Mouse (Mus musculus) embryonic facial prominence, embryonic 11.5 days (tissue): ENCODE data around the gene Galnt16. TPM values are rescaled to one million over a fixed set of nuclear protein-coding genes. Genes with fewer than 3 reads are reported as not detected.

Experiments used
- ATAC-seq: fragments of 200-750 bp; cut with Nextera tagmentation; replicated peaks from 2 replicates; pipeline ENCODE4 v1.8.0; 2017; ENCODE audit warnings: low read depth; ENCODE audit not compliant: insufficient number of reproducible peaks, low FRiP score, low TSS enrichment
- DNase-seq: peaks from one replicate; pipeline ENCODE4 v3.0.0-alpha.2; 2015; ENCODE audit warnings: low spot score
- H3K27ac ChIP-seq: fragments of 300-500 bp; sonication (generic); replicated peaks from 2 replicates; pipeline ENCODE4 v1.5.1; 2014; ENCODE audit warnings: mild to moderate bottlenecking, low read depth, low read length, control low read depth
- H3K27me3 ChIP-seq: fragments of 300-500 bp; sonication (generic); 2 replicates; pipeline ENCODE4 v1.6.1; 2014; ENCODE audit warnings: mild to moderate bottlenecking, low read length, moderate library complexity, mixed read lengths; ENCODE audit not compliant: control insufficient read depth, insufficient read depth
- H3K36me3 ChIP-seq: fragments of 300-500 bp; sonication (generic); replicated peaks from 2 replicates; pipeline ENCODE4 v1.6.1; 2014; ENCODE audit warnings: low read depth, mild to moderate bottlenecking, low read length, moderate library complexity, mixed read lengths; ENCODE audit not compliant: control insufficient read depth, insufficient read depth
- H3K4me1 ChIP-seq: fragments of 300-500 bp; sonication (generic); 2 replicates; pipeline ENCODE4 v1.6.1; 2014; ENCODE audit warnings: low read length, mixed read lengths; ENCODE audit not compliant: control insufficient read depth, insufficient read depth
- H3K4me2 ChIP-seq: fragments of 300-500 bp; sonication (generic); 2 replicates; pipeline ENCODE4 v1.6.1; 2014; ENCODE audit warnings: low read depth, mild to moderate bottlenecking, control low read depth, low read length, moderate library complexity
- H3K4me3 ChIP-seq: fragments of 300-500 bp; sonication (generic); 2 replicates; pipeline ENCODE4 v1.5.1; 2014; ENCODE audit warnings: low read depth, low read length, control low read depth
- H3K9ac ChIP-seq: fragments of 300-500 bp; sonication (generic); replicated peaks from 2 replicates; pipeline ENCODE4 v1.6.1; 2014; ENCODE audit warnings: mild to moderate bottlenecking, control low read depth, low read length
- H3K9me3 ChIP-seq: fragments of 300-500 bp; sonication (generic); replicated peaks from 2 replicates; pipeline ENCODE4 v1.6.1; 2016; ENCODE audit warnings: mild to moderate bottlenecking, low read length, inconsistent platforms, mixed read lengths; ENCODE audit not compliant: control insufficient read depth
- WGBS: fragments of 180-500 bp; shearing (Covaris S2); extraction: QIAGEN DNeasy Blood & Tissue Kit; methylation state at CpG from one replicate; pipeline ENCODE4 v1.1.7; 2014; 5-methylcytosine and 5-hydroxymethylcytosine counted together
- polyA plus RNA-seq: library from polyadenylated mRNA; unstranded; fragments of >200 nt; fragmentation: Nextera tagmentation; extraction: Ambion mirVana; gene quantifications from 2 replicates; pipeline ENCODE4 v1.2.1, GENCODE M21; 2014

Gene Galnt16
- polyA plus RNA-seq, 1 experiment from 2014 or later, result 6.9 TPM

DNA sequence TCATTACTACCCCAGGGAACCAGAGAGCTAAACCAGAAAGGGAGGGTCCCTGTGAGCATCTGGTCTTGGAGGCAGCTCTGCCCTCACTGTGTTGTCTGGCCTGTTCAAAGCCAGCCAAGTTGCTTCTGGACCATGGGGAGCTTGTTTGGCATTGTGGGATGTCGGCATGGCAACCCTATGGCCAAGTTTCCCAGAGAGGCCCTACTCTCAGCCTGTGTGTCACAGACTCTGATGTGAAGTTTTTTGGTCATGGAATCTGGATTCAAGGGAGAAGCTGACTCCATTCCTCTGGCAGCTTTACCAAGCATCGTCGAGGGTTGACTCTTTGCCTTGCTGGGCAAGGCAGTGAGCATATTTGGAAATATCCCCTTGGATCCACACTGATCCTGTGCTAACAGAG lies 3.9 kb downstream of the Galnt16 start:
- Histone ChIP-seq H3K4me1 (no peaks in the 10 kb centered on the region), H3K4me3 (no peak overlapping the region), H3K27me3 (peaks cover 17% of the 10 kb centered on the region), H3K9me3 (no peaks in the 10 kb centered on the region), H3K4me2 (no peak overlapping the region), H3K27ac (no peak overlapping the region), H3K36me3 (no peaks in the 10 kb centered on the region), H3K9ac (no peak overlapping the region)
- no peak for ATAC-seq
- DNase-seq, result no peak
- WGBS, result 62% methylated on average over 3 of the region's 3 CpGs

GRCm38 (mm10) chr12:80524276-80524921 lies 6.3 kb downstream of the Galnt16 start:
- Histone ChIP-seq H3K9me3 (no peaks in the 10 kb centered on the region), H3K9ac (no peak overlapping the region), H3K36me3 (no peaks in the 10 kb centered on the region), H3K4me2 (no peak overlapping the region), H3K27ac (no peak overlapping the region), H3K4me1 (no peaks in the 10 kb centered on the region), H3K27me3 (peaks cover 3% of the 10 kb centered on the region; the same call in 1 of the 2 replicates), H3K4me3 (no peak overlapping the region)
- DNase-seq (peak; percentile 81), ATAC-seq (0 out of 2 replicates have a peak, but pooled peaks have one; percentile 19)
- WGBS, result 25% methylated on average over 12 of the region's 12 CpGs

- WGBS, result 10% methylated on average over 7 of the region's 7 CpGs
Observed at GRCm38 (mm10) chr12:80525513-80525912, 7.4 kb downstream of the Galnt16 start.

GRCm38 (mm10) chr12:80526511-80526910 lies 8.4 kb downstream of the Galnt16 start:
- no peak overlapping the region for H3K4me2 ChIP-seq
- no peaks in the 10 kb centered on the region for H3K4me1 ChIP-seq
- DNase-seq (no peak), ATAC-seq (no peak)
- no peaks in the 10 kb centered on the region for H3K36me3 ChIP-seq
- H3K9ac ChIP-seq, result no peak overlapping the region
- H3K27me3 ChIP-seq, result no peaks in the 10 kb centered on the region
- 63% methylated on average over 2 of the region's 2 CpGs for WGBS
- H3K4me3 ChIP-seq, result no peak overlapping the region
- no peak overlapping the region for H3K27ac ChIP-seq
- H3K9me3 ChIP-seq, result no peaks in the 10 kb centered on the region

More at GRCm38 (mm10) chr12:80525513-80525912, 7.4 kb downstream of the Galnt16 start:
- Histone ChIP-seq H3K36me3 (no peaks in the 10 kb centered on the region), H3K4me2 (no peak overlapping the region), H3K4me3 (no peak overlapping the region), H3K9me3 (no peaks in the 10 kb centered on the region), H3K9ac (no peak overlapping the region), H3K27me3 (peaks cover 3% of the 10 kb centered on the region; the same call in 1 of the 2 replicates), H3K4me1 (no peaks in the 10 kb centered on the region), H3K27ac (no peak overlapping the region)
- ATAC-seq (no peak), DNase-seq (peak; percentile 53)

DNA sequence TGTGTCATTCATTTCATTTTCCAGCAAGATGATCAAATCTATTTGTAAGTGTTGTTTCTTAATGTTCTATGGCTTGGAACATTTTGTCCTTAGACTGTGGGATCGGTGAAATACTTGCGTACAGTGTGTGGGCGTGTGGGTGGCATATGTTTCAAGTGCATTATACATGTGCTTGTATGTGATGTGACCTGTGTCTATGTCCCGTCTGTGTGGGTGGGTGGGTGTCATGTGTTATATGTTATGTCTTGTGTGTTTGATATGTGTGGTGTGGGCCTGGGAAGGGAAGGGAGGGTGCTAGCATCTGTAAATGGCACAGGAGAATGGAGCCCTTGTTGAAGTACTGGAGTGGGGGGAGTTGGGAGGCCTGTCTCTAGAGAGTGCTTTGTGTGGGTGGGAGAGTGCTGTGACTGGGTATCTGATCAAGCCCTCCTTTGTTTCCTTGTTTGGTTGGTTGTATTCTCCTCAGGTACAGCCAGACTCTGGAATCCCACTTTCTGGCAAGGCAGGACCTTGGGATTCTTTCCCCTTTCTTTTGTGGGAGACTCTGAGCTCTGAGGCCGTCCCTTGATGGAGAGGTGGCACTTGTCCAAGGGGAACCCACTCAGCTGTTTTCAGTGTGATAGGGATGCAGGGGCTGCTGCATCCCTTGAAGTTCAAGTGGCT lies 9.8 kb downstream of the Galnt16 start:
- Histone ChIP-seq H3K9ac (no peak overlapping the region), H3K4me2 (no peak overlapping the region), H3K27me3 (no peaks in the 10 kb centered on the region), H3K4me3 (no peak overlapping the region), H3K27ac (no peak overlapping the region), H3K36me3 (no peaks in the 10 kb centered on the region), H3K9me3 (no peaks in the 10 kb centered on the region), H3K4me1 (no peaks in the 10 kb centered on the region)
- ATAC-seq (no peak), DNase-seq (no peak)
- WGBS, result 69% methylated on average over 5 of the region's 5 CpGs

DNA sequence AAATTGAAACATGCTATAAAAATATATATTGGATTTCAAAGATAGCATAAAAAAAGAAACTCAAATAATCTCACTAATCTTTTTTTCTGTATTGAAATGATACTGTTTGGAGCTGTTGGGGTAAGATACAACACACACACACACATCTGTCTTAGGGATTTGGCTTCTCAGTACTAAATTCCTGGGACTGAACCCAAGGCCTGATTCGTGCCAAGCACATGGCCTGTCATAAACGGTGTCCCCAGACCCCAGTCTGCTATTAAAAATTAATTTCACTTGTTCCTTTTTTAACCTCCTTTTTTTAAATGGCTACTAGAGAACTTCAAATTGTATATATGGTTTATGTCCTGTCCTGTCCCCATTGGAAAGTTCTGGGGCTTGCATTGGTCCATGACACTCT lies 12.0 kb downstream of the Galnt16 start:
- ATAC-seq (no peak), DNase-seq (no peak)
- H3K4me2 ChIP-seq, result no peak overlapping the region
- H3K9ac ChIP-seq, result no peak overlapping the region
- no peak overlapping the region for H3K27ac ChIP-seq
- 78% methylated on average over 2 of the region's 2 CpGs for WGBS
- no peak overlapping the region for H3K4me3 ChIP-seq
- H3K4me1 ChIP-seq, result no peaks in the 10 kb centered on the region
- H3K36me3 ChIP-seq, result no peaks in the 10 kb centered on the region
- H3K27me3 ChIP-seq, result no peaks in the 10 kb centered on the region
- no peaks in the 10 kb centered on the region for H3K9me3 ChIP-seq

DNA sequence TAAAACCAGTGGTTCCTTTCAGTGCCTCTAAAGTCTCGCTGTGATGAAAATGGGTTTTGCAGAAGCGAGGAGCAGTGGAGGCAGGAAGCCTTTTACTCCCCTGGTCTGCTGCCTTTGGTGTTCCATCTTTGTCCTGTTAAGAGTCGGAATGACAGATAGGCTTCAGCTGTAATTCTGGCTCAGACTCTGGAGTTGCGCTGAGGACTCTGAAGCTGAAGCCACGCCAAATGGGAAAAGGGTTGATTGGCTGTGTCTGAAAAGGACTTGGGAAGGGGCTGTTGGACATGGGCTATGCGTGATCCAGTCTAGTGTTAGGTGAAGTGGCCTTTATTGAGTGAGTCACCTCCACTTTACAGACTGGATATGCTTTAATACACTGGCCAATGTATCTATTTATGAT lies 12.6 kb downstream of the Galnt16 start:
- Histone ChIP-seq H3K27me3 (no peaks in the 10 kb centered on the region), H3K4me3 (no peak overlapping the region), H3K27ac (no peak overlapping the region), H3K9ac (no peak overlapping the region), H3K4me1 (no peaks in the 10 kb centered on the region), H3K4me2 (no peak overlapping the region), H3K9me3 (no peaks in the 10 kb centered on the region), H3K36me3 (no peaks in the 10 kb centered on the region)
- 77% methylated on average over 6 of the region's 6 CpGs for WGBS
- ATAC-seq (no peak), DNase-seq (no peak)

- ATAC-seq, result no peak
Observed at GRCm38 (mm10) chr12:80531585-80531984, 13.5 kb downstream of the Galnt16 start.

More at GRCm38 (mm10) chr12:80531585-80531984, 13.5 kb downstream of the Galnt16 start:
- H3K9me3 ChIP-seq, result no peaks in the 10 kb centered on the region
- DNase-seq, result no peak
- H3K36me3 ChIP-seq, result no peaks in the 10 kb centered on the region
- H3K4me1 ChIP-seq, result no peaks in the 10 kb centered on the region
- no peak overlapping the region for H3K4me3 ChIP-seq
- no peak overlapping the region for H3K4me2 ChIP-seq
- no peak overlapping the region for H3K9ac ChIP-seq
- no peaks in the 10 kb centered on the region for H3K27me3 ChIP-seq
- WGBS, result 84% methylated on average over 10 of the region's 10 CpGs
- H3K27ac ChIP-seq, result no peak overlapping the region
